Mouse (Mus musculus) MEL (cell line): ENCODE results near the gene Cby1. TPM values are rescaled to one million over a fixed set of nuclear protein-coding genes. Genes with fewer than 3 reads are reported as not detected.

Experiments
- DNase-seq: peaks from one replicate; pipeline ENCODE4 v3.0.0; 2011; ENCODE audit warnings: low read depth, low spot score
- H3K27ac ChIP-seq: 2 replicates; pipeline ENCODE4 v1.5.1; 2012; ENCODE audit warnings: low read depth, mild to moderate bottlenecking, control low read depth, low read length, moderate library complexity; ENCODE audit not compliant: control insufficient read depth
- H3K27me3 ChIP-seq, 2 experiments: fragments of 150-350 bp in 1 of 2; sonication (generic) in 1 of 2; 2 replicates each; pipeline ENCODE4 v1.6.1; 2012; ENCODE audit warnings: low read length in 2 of 2, mild to moderate bottlenecking in 2 of 2, improper control_type of control experiment in 1 of 2, moderate library complexity in 1 of 2; ENCODE audit not compliant: insufficient read depth in 2 of 2, control insufficient read depth in 1 of 2
- H3K36me3 ChIP-seq, 2 experiments: 2 replicates each; pipeline ENCODE4 v1.6.1; 2012 to 2014; ENCODE audit warnings: low read length in 2 of 2, improper control_type of control experiment in 1 of 2, inconsistent platforms in 1 of 2, mild to moderate bottlenecking in 1 of 2; ENCODE audit not compliant: insufficient read depth in 2 of 2, control insufficient read depth in 1 of 2
- H3K4me1 ChIP-seq, 2 experiments: fragments of 150-350 bp in 1 of 2; sonication (generic) in 1 of 2; 2 replicates each; pipeline ENCODE4 v1.6.1; 2012; ENCODE audit warnings: low read length in 2 of 2, improper control_type of control experiment in 1 of 2, mild to moderate bottlenecking in 1 of 2; ENCODE audit not compliant: insufficient read depth in 2 of 2, control insufficient read depth in 1 of 2
- H3K4me3 ChIP-seq, 2 experiments: fragments of 150-350 bp in 1 of 2; sonication (generic) in 1 of 2; 2 replicates each; pipeline ENCODE4 v1.5.1; 2012; ENCODE audit warnings: low read depth in 2 of 2, low read length in 2 of 2, mild to moderate bottlenecking in 2 of 2, moderate library complexity in 2 of 2, control low read depth in 1 of 2, improper control_type of control experiment in 1 of 2; ENCODE audit not compliant: control insufficient read depth in 1 of 2, insufficient read depth in 1 of 2
- H3K79me2 ChIP-seq: 2 replicates; pipeline ENCODE4 v1.6.1; 2012; ENCODE audit warnings: mild to moderate bottlenecking, low read length, moderate library complexity; ENCODE audit not compliant: control insufficient read depth, poor library complexity, insufficient read depth
- H3K9ac ChIP-seq: 2 replicates; pipeline ENCODE4 v1.6.1; 2012; ENCODE audit warnings: low read depth, mild to moderate bottlenecking, control low read depth, low read length, moderate library complexity; ENCODE audit not compliant: control insufficient read depth, poor library complexity, severe bottlenecking
- H3K9me3 ChIP-seq: fragments of 150-350 bp; sonication (generic); replicated peaks from 2 replicates; pipeline ENCODE4 v1.6.1; 2012; ENCODE audit warnings: mild to moderate bottlenecking, low read length, improper control_type of control experiment, moderate library complexity; ENCODE audit not compliant: insufficient read depth
- CHD1 ChIP-seq: IDR thresholded peaks from 2 replicates; pipeline ENCODE4 v1.6.1; 2012; ENCODE audit warnings: low read depth, mild to moderate bottlenecking, inconsistent platforms, low read length, improper control_type of control experiment
- CTCF ChIP-seq, 3 experiments: IDR thresholded peaks in 2 of 3; conservative IDR thresholded peaks in 1 of 3; 2 replicates each; pipeline ENCODE4 v1.5.1; 2011 to 2012; ENCODE audit warnings: low read length in 3 of 3, low read depth in 2 of 3, mild to moderate bottlenecking in 2 of 3, improper control_type of control experiment in 1 of 3, inconsistent platforms in 1 of 3, mixed read lengths in 1 of 3, moderate library complexity in 1 of 3; ENCODE audit not compliant: control insufficient read depth in 1 of 3, insufficient read depth in 1 of 3, poor library complexity in 1 of 3, severe bottlenecking in 1 of 3
- E2F4 ChIP-seq: IDR thresholded peaks from 2 replicates; pipeline ENCODE4 v1.6.1; 2011; ENCODE audit warnings: low read depth, low read length, improper control_type of control experiment, borderline replicate concordance
- ELF1 ChIP-seq: IDR thresholded peaks from 2 replicates; pipeline ENCODE4 v1.6.1; 2014; ENCODE audit warnings: low read depth, mild to moderate bottlenecking, inconsistent platforms, low read length, improper control_type of control experiment, moderate library complexity
- ETS1 ChIP-seq: IDR thresholded peaks from 2 replicates; pipeline ENCODE4 v1.6.1; 2012; ENCODE audit warnings: low read depth, mild to moderate bottlenecking, inconsistent platforms, low read length, improper control_type of control experiment, moderate library complexity
- GATA1 ChIP-seq: IDR thresholded peaks from 2 replicates; pipeline ENCODE4 v1.6.1; 2011; ENCODE audit warnings: low read depth, low read length, improper control_type of control experiment
- HCFC1 ChIP-seq: IDR thresholded peaks from 2 replicates; pipeline ENCODE4 v1.6.1; 2012; ENCODE audit warnings: low read depth, mild to moderate bottlenecking, inconsistent platforms, low read length, improper control_type of control experiment, moderate library complexity
- JUND ChIP-seq: IDR thresholded peaks from 2 replicates; pipeline ENCODE4 v1.6.1; 2011; ENCODE audit warnings: low read depth, mild to moderate bottlenecking, improper control_type of control experiment, low read length
- MAFK ChIP-seq: IDR thresholded peaks from 2 replicates; pipeline ENCODE4 v1.6.1; 2011; ENCODE audit warnings: low read depth, mild to moderate bottlenecking, low read length, improper control_type of control experiment, borderline replicate concordance
- MAZ ChIP-seq: IDR thresholded peaks from 2 replicates; pipeline ENCODE4 v1.6.1; 2012; ENCODE audit warnings: low read depth, mild to moderate bottlenecking, inconsistent platforms, low read length, improper control_type of control experiment
- MEF2A ChIP-seq: IDR thresholded peaks from 2 replicates; pipeline ENCODE4 v1.6.1; 2014; ENCODE audit warnings: low read depth, mild to moderate bottlenecking, inconsistent platforms, low read length, improper control_type of control experiment; ENCODE audit not compliant: poor library complexity, insufficient replicate concordance, severe bottlenecking; ENCODE audit errors: extremely low read depth
- MXI1 ChIP-seq: IDR thresholded peaks from 2 replicates; pipeline ENCODE4 v1.6.1; 2011; ENCODE audit warnings: mild to moderate bottlenecking, low read depth, low read length, improper control_type of control experiment
- MYC ChIP-seq: IDR thresholded peaks from 2 replicates; pipeline ENCODE4 v1.6.1; 2011; ENCODE audit warnings: low read depth, mild to moderate bottlenecking, low read length, improper control_type of control experiment, moderate library complexity
- POLR2A ChIP-seq, 2 experiments: IDR thresholded peaks; 2 replicates each; pipeline ENCODE4 v1.6.1; 2011 to 2012; ENCODE audit warnings: low read length in 2 of 2, mild to moderate bottlenecking in 2 of 2, control low read depth in 1 of 2, improper control_type of control experiment in 1 of 2, low read depth in 1 of 2, moderate library complexity in 1 of 2; ENCODE audit not compliant: control insufficient read depth in 1 of 2, insufficient read depth in 1 of 2, poor library complexity in 1 of 2
- POLR2AphosphoS2 ChIP-seq: IDR thresholded peaks from 2 replicates; pipeline ENCODE4 v1.6.1; 2011; ENCODE audit warnings: low read length, improper control_type of control experiment
- RAD21 ChIP-seq: IDR thresholded peaks from 2 replicates; pipeline ENCODE4 v1.6.1; 2011; ENCODE audit warnings: mild to moderate bottlenecking, low read depth, low read length, improper control_type of control experiment
- RCOR1 ChIP-seq: IDR thresholded peaks from 2 replicates; pipeline ENCODE4 v1.6.1; 2012; ENCODE audit warnings: low read depth, mild to moderate bottlenecking, inconsistent platforms, low read length, improper control_type of control experiment
- SMC3 ChIP-seq: IDR thresholded peaks from 2 replicates; pipeline ENCODE4 v1.6.1; 2011; ENCODE audit warnings: low read depth, low read length, improper control_type of control experiment
- TAL1 ChIP-seq: IDR thresholded peaks from 2 replicates; pipeline ENCODE4 v1.6.1; 2012; ENCODE audit warnings: mild to moderate bottlenecking, inconsistent platforms, low read length, moderate library complexity, mixed read lengths
- TCF12 ChIP-seq: IDR thresholded peaks from 2 replicates; pipeline ENCODE4 v1.6.1; 2014; ENCODE audit warnings: low read depth, mild to moderate bottlenecking, inconsistent platforms, low read length, improper control_type of control experiment, moderate library complexity
- UBTF ChIP-seq: IDR thresholded peaks from 2 replicates; pipeline ENCODE4 v1.6.1; 2012; ENCODE audit warnings: low read depth, mild to moderate bottlenecking, inconsistent platforms, low read length, improper control_type of control experiment, moderate library complexity, borderline replicate concordance; ENCODE audit not compliant: insufficient read depth
- USF1 ChIP-seq: IDR thresholded peaks from 2 replicates; pipeline ENCODE4 v1.6.1; 2014; ENCODE audit warnings: low read depth, mild to moderate bottlenecking, inconsistent platforms, low read length, improper control_type of control experiment, moderate library complexity
- USF2 ChIP-seq, 2 experiments: IDR thresholded peaks; 2 replicates each; pipeline ENCODE4 v1.6.1; 2011 to 2012; ENCODE audit warnings: improper control_type of control experiment in 2 of 2, low read length in 2 of 2, borderline replicate concordance in 1 of 2, inconsistent platforms in 1 of 2, low read depth in 1 of 2, mild to moderate bottlenecking in 1 of 2; ENCODE audit not compliant: insufficient read depth in 1 of 2
- ZC3H11A ChIP-seq: IDR thresholded peaks from 2 replicates; pipeline ENCODE4 v1.6.1; 2012; ENCODE audit warnings: low read depth, mild to moderate bottlenecking, inconsistent platforms, low read length, improper control_type of control experiment
- ZKSCAN1 ChIP-seq: IDR thresholded peaks from 2 replicates; pipeline ENCODE4 v1.6.1; 2012; ENCODE audit warnings: low read depth, mild to moderate bottlenecking, inconsistent platforms, low read length, improper control_type of control experiment, moderate library complexity
- polyA plus RNA-seq, 2 experiments: library from polyadenylated mRNA; stranded (reverse) in 1 of 2; unstranded in 1 of 2; fragments of >175 nt in 1 of 2; fragments of >200 nt in 1 of 2; gene quantifications; 2 replicates each; pipeline versions ENCODE4 v1.2.1 to v1.2.4; 2012; ENCODE audit warnings: low replicate concordance in 2 of 2, low read depth in 1 of 2; ENCODE audit not compliant: insufficient read length in 2 of 2, insufficient read depth in 1 of 2, missing spikeins in 1 of 2
- total RNA-seq: library from RNA; depleted of rRNA; stranded (reverse); fragments of 300-350 nt; gene quantifications from 2 replicates; pipeline ENCODE4 v1.2.3, GENCODE M21; 2012

Gene Cby1
- total and polyA plus RNA-seq, 3 experiments, result 34.3 to 56.2 TPM; not detected in 1

- DNase-seq, result peak; percentile 23
- Histone ChIP-seq H3K36me3 (peaks cover 0 to 7% of the 10 kb centered on the region in 2 experiments; a peak in 2 of 4 replicates), H3K4me3 (no peak overlapping the region), H3K9ac (no peak overlapping the region), H3K27ac (no peak overlapping the region), H3K79me2 (no peaks in the 10 kb centered on the region), H3K27me3 (no peaks in the 10 kb centered on the region), H3K9me3 (no peaks in the 10 kb centered on the region), H3K4me1 (no peaks in the 10 kb centered on the region)
- TF ChIP-seq CTCF (IDR thresholded peaks at IDR 0.05 in 2 of 3, conservative IDR thresholded peaks at IDR 0.05 in 1 of 3; ENCODE audit: control insufficient read depth in 1 of 3, insufficient read depth in 1 of 3, low read depth in 2 of 3, low read length in 3 of 3, poor library complexity in 1 of 3, severe bottlenecking in 1 of 3) (peak in 1 of 3 experiments; percentile 41; a peak in 2 of 6 replicates), ETS1 (no peak), RAD21 (peak; percentile 3)
Observed at GRCm38 (mm10) chr15:79708229-79708822, 49.3 kb downstream of the Cby1 start.

- H3K9ac ChIP-seq, result no peak overlapping the region
- no peaks in the 10 kb centered on the region for H3K79me2 ChIP-seq
- no peaks in the 10 kb centered on the region for H3K4me1 ChIP-seq
- H3K27me3 ChIP-seq, result no peaks in the 10 kb centered on the region
- TF ChIP-seq RCOR1 (no peak), GATA1 (no peak), MYC (no peak), USF2 (IDR thresholded peaks at IDR 0.05; ENCODE audit: borderline replicate concordance in 1 of 2, insufficient read depth in 1 of 2, low read depth in 1 of 2, low read length in 2 of 2) (no peak), TAL1 (no peak), MEF2A (no peak), MAZ (no peak), RAD21 (no peak), POLR2AphosphoS2 (no peak)
- TF ChIP-seq, all 39 proteins: peak for 0
- Histone ChIP-seq H3K4me3 (no peak overlapping the region), H3K9me3 (no peaks in the 10 kb centered on the region), H3K36me3 (peaks cover 0 to 4% of the 10 kb centered on the region in 2 experiments; a peak in 1 of 4 replicates), H3K27ac (no peak overlapping the region)
- DNase-seq, result no peak
Observed at GRCm38 (mm10) chr15:79715646-79716045, 56.6 kb downstream of the Cby1 start.

GRCm38 (mm10) chr15:79716710-79717109, 57.7 kb downstream of the Cby1 start:
- H3K9ac ChIP-seq, result no peak overlapping the region
- H3K4me1 ChIP-seq, result no peaks in the 10 kb centered on the region
- peaks cover 0 to 4% of the 10 kb centered on the region in 2 experiments; a peak in 1 of 4 replicates for H3K36me3 ChIP-seq
- H3K4me3 ChIP-seq, result no peak overlapping the region
- no peak overlapping the region for H3K27ac ChIP-seq
- H3K9me3 ChIP-seq, result no peaks in the 10 kb centered on the region
- H3K79me2 ChIP-seq, result no peaks in the 10 kb centered on the region
- H3K27me3 ChIP-seq, result no peaks in the 10 kb centered on the region
- no peak for DNase-seq
- TF ChIP-seq ZC3H11A (no peak), MXI1 (no peak), SMC3 (no peak), MAFK (no peak), USF1 (no peak), E2F4 (no peak), CHD1 (no peak), POLR2A (IDR thresholded peaks at IDR 0.05; ENCODE audit: control insufficient read depth in 1 of 2, insufficient read depth in 1 of 2, low read depth in 1 of 2, low read length in 2 of 2, poor library complexity in 1 of 2) (no peak), HCFC1 (no peak), JUND (no peak), GATA1 (no peak), ZKSCAN1 (no peak), MEF2A (no peak), TCF12 (no peak), UBTF (no peak), ELF1 (no peak), USF2 (IDR thresholded peaks at IDR 0.05; ENCODE audit: borderline replicate concordance in 1 of 2, insufficient read depth in 1 of 2, low read depth in 1 of 2, low read length in 2 of 2) (no peak)
